Mouse (Mus musculus) CD4-positive, CD25-positive, alpha-beta regulatory T cell, adult 2 months (primary cell): ENCODE measurements around the gene Etv6.

Source experiments
- DNase-seq: peaks from one replicate; pipeline ENCODE4 v3.0.0-alpha.2; 2012; ENCODE audit warnings: low read depth, low spot score

The Etv6 gene

GRCm38 (mm10) chr6:134075031-134075430 lies 39.5 kb downstream of the Etv6 start:
- DNase-seq, result no peak

GRCm38 (mm10) chr6:134078016-134078415 lies 42.5 kb downstream of the Etv6 start:
- no peak for DNase-seq

DNA sequence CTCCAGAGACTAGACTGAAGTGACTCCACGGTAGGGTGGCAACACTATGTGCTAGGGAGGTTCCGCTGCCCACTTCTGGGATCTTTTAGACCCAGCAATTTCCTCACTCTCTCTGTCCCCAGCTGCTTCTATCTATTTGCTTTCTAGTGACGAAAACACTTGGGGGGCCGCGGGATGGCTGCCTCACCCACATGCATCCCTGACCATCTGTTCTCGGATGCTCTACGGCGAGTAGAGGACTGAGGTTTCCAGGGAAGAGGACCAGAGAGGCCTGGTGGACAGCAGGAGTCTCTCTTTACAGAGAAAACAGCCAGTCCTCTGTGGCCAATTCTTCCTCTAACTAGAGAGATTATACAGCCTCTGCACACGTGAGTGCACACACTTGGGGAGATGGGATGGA lies 43.6 kb downstream of the Etv6 start:
- DNase-seq, result no peak

DNA sequence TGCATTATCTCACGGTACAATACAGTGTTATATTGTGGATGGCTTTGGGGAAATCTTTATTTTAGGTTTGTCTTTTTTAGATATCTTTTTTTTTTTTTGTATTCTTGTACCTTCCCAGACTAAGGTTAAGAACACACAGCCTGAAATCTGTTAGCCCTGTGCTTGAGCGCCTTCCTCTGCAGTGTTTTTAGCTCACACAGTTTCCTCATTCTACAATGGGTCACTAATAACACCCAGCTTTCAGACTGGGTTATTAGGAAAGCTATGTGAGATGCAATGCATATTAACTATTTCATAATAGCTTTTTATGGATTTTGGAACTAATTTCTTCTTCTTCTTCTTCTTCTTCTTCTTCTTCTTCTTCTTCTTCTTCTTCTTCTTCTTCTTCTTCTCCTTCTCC lies 44.1 kb downstream of the Etv6 start:
- DNase-seq, result no peak

- DNase-seq, result no peak
Measured at GRCm38 (mm10) chr6:134080946-134081345, 45.4 kb downstream of the Etv6 start.

GRCm38 (mm10) chr6:134082229-134082920 lies 46.9 kb downstream of the Etv6 start:
- DNase-seq, result no peak

- DNase-seq, result no peak
Measured at GRCm38 (mm10) chr6:134083428-134083827, 47.9 kb downstream of the Etv6 start.

- no peak for DNase-seq
Measured at GRCm38 (mm10) chr6:134086351-134086750, 50.9 kb downstream of the Etv6 start.

DNA sequence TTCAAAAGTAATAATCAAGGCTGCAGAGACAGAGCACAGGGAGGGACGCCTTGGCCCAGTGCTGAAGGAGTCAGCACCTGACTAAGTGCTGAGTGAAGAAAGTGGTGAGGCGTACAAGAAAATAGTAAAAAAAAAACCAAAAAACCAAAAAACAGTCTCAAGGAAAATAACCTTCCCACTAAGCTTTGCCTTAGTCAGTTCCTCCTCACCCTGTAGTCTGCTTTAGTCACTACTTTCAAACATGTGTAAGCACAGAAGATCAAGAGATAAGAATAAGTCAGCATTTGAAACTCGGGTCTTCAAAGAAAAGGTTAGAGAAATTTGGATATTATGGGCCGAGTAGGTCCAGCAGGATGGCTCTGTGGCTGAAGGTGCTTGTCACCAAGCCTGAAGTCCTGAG lies 52.2 kb downstream of the Etv6 start:
- DNase-seq, result no peak

GRCm38 (mm10) chr6:134089671-134090377 lies 54.3 kb downstream of the Etv6 start:
- DNase-seq, result no peak

- no peak for DNase-seq
Measured at GRCm38 (mm10) chr6:134090378-134090692, 54.8 kb downstream of the Etv6 start.

GRCm38 (mm10) chr6:134090875-134091274 lies 55.4 kb downstream of the Etv6 start:
- no peak for DNase-seq

- no peak for DNase-seq
Measured at GRCm38 (mm10) chr6:134091398-134091801, 55.9 kb downstream of the Etv6 start.

DNA sequence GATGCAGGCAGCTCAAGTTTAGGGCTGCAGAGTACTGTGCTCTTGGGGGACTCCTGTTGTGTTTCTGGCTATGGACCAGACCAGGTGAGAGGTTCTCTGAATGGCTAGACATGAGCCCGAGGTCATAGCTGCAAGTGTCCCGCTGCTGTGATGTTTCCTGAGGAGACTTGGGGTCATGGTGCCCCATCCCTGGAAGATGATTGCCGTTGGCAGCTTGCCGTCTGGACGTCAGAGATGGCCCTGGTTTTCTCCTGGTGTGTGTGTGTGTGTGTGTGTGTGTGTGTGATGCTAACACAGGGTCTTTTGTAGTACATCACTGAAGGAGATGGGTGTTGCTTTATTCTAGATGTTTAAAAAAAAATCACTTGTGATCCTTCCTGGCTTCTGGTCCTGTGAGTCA lies 58.6 kb downstream of the Etv6 start:
- no peak for DNase-seq

DNA sequence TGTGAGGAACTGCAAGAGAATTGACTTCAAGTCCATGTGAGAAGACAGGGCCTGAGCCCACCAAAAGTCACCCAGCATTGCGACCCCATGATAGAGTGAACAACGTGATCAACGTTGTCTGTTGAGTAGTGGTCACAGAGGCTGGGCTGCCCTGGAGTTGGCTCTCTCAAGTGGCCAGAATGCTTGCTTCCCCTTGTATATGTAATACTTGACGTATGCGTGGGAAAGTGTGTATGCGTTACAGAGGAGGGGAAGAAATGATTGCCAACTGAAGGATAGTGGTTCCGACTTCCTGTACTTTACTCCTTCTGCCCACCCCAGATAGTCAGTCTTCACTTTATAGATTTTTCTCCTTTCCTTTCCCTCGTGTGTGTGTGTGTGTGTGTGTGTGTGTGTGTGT lies 59.1 kb downstream of the Etv6 start:
- no peak for DNase-seq

DNA sequence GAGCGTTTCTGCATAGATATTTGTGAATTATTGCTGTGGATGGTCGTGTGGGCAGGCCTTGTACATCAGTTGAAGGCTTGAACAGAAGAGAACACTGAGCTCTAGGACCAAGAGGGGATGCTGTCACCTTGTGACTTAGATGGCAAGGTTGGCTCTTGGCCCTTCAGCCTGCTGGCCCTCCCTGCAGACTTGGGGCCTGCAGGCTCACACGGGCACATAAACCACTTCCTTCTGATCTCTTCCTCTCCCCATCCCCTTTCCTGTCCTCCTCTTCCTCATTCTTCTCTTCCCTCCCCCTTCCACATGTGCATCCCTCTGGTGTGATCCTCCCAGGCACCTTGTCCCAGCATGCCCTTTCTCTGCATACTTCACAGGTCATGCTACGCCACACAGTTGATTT lies 60.1 kb downstream of the Etv6 start:
- DNase-seq, result no peak

DNA sequence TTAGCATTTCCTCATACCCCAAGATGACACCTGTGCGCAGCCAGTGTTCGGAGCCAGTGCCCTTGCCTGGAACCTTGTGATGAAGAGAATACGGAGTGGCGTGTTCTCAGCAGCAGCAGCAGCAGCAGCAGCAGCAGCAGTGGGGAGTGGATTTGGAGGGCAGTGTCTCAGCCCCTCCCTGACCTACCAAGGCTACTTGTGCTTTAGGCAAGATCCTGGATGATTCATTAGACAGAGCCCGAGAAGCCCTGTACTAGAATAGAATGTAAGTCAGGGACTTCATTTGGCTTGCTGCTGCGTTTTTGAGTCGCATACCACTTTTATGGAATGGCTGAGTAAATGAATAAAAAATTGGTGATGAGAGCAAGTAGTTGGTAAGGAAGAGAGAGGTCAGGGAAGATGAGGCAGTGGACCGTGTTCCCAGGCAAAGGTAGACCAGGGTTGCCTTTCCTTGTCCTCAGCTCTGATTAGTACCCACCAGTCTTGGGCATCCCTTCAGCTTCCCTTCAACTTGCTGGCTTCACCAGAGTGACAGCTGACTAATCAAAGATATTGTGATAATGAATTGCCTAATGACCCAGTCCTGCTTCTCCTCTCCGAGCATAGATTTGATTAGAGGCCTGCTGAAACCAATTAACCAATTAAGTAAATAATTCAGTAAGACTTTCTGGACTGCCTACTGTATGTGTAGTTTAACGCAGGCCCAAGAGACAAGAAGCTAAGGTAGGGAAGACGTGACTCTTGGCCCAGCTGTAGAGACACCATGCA lies 64.7 kb downstream of the Etv6 start:
- no peak for DNase-seq

GRCm38 (mm10) chr6:134102396-134102795 lies 66.9 kb downstream of the Etv6 start:
- DNase-seq, result no peak

DNA sequence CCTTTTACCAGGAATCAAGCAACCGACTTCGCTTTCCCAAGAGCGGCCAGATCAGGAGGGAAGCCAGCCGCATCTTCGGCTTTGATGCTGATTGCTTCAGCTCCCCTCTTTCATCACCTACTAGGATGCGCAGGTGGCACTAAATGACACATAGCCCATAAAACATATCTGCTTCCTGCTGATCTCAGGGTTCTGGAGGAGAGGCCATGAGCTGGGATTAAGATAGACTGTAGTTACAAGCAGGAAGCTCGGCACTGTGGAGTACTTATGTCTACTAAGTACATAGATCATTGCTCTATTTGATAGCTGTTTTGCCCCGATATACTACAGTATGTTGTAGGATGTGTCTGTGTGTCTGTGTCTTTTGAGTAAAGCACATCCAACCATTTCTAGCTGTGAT lies 68.0 kb downstream of the Etv6 start:
- no peak for DNase-seq

- DNase-seq, result peak; percentile 64
Measured at GRCm38 (mm10) chr6:134105514-134106201, 70.2 kb downstream of the Etv6 start.

DNA sequence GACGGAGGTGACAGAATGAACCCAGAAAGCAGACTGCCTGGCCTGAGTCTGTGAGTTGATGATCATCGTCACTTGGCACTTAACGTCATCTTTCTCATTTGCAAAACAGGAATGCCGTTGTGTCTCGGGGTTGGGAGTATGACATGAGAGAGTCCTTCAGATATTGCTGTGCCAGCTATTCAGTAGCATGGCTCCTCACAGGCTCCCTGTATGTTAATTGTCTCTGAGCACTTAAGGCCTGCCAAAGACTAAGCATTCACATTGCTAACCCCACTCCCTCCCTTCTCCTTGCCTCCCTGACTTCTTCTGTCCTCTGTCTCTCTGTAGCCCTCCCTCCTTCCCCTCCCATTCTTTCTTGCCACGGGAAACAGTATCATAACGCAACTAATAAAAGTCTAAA lies 72.2 kb downstream of the Etv6 start:
- no peak for DNase-seq

- no peak for DNase-seq
Measured at GRCm38 (mm10) chr6:134109675-134110074, 74.2 kb downstream of the Etv6 start.
